Mouse (Mus musculus) thymus, postnatal 0 days (tissue): ENCODE data around the gene Mtch2. TPM values are rescaled to one million over a fixed set of nuclear protein-coding genes. Genes with fewer than 3 reads are reported as not detected.
"Not testable (repeated sequence)": the region's sequence is repeated elsewhere in the genome, so short reads cannot be mapped to it uniquely, and the experiment has no call there.

Experiments
- DNase-seq: peaks from one replicate; pipeline ENCODE4 v3.0.0-alpha.2; 2015; ENCODE audit warnings: low spot score
- polyA plus RNA-seq: library from polyadenylated mRNA; unstranded; fragments of >200 nt; fragmentation: Nextera tagmentation; extraction: Ambion mirVana; gene quantifications from 2 replicates; pipeline ENCODE4 v1.2.1, GENCODE M21; 2015

The Mtch2 gene
- polyA plus RNA-seq, 1 experiment from 2014 or later, result 140 TPM

GRCm38 (mm10) chr2:90861486-90861885 is 14.5 kb downstream of the Mtch2 start:
- no peak for DNase-seq

- DNase-seq, result no peak
Measured at GRCm38 (mm10) chr2:90864184-90864583, 17.2 kb downstream of the Mtch2 start.

- peak; percentile 71 for DNase-seq
Measured at GRCm38 (mm10) chr2:90866524-90866923, 19.6 kb downstream of the Mtch2 start.

- no peak for DNase-seq
Measured at GRCm38 (mm10) chr2:90870136-90870601, 23.2 kb downstream of the Mtch2 start.

- no peak for DNase-seq
Measured at GRCm38 (mm10) chr2:90871180-90871961, 24.4 kb downstream of the Mtch2 start.

- no peak for DNase-seq
Measured at GRCm38 (mm10) chr2:90874025-90874424, 27.1 kb downstream of the Mtch2 start.

GRCm38 (mm10) chr2:90875239-90875638 is 28.3 kb downstream of the Mtch2 start:
- DNase-seq, result no peak

GRCm38 (mm10) chr2:90877584-90878259 is 30.8 kb downstream of the Mtch2 start:
- DNase-seq, result no peak

GRCm38 (mm10) chr2:90879419-90879818 is 32.5 kb downstream of the Mtch2 start:
- no peak for DNase-seq

- DNase-seq, result no peak
Measured at GRCm38 (mm10) chr2:90880144-90880785, 33.3 kb downstream of the Mtch2 start.

GRCm38 (mm10) chr2:90881824-90882223 is 34.9 kb downstream of the Mtch2 start:
- DNase-seq, result no peak

GRCm38 (mm10) chr2:90885218-90886041 is 38.5 kb downstream of the Mtch2 start, which contains the start of gene C1qtnf4:
Gene C1qtnf4, plus strand, starts transcription at chr2:90885860.
- no peak for DNase-seq

- DNase-seq, result no peak
Measured at GRCm38 (mm10) chr2:90886436-90886835, 39.5 kb downstream of the Mtch2 start.

GRCm38 (mm10) chr2:90887627-90888026 is 40.7 kb downstream of the Mtch2 start:
- no peak for DNase-seq

- DNase-seq, result peak; percentile 65
Measured at GRCm38 (mm10) chr2:90889550-90890548, 42.9 kb downstream of the Mtch2 start.

- no peak for DNase-seq
Measured at GRCm38 (mm10) chr2:90893673-90894298, 46.8 kb downstream of the Mtch2 start.

- not testable (repeated sequence) for DNase-seq
Measured at GRCm38 (mm10) chr2:90894299-90894677, 47.3 kb downstream of the Mtch2 start.

- no peak for DNase-seq
Measured at GRCm38 (mm10) chr2:90903398-90903797, 56.4 kb downstream of the Mtch2 start.

- DNase-seq, result peak; percentile 93
Measured at GRCm38 (mm10) chr2:90904076-90904855, 57.3 kb downstream of the Mtch2 start, which contains the start of the genes Kbtbd4 and Ndufs3. Gene Kbtbd4, plus strand, starts transcription at chr2:90904740. Gene Ndufs3, minus strand, starts transcription at chr2:90904827.
